Mouse (Mus musculus) ES-Bruce4 (cell line): ENCODE measurements around the gene Smu1.

Source experiments
- CTCF ChIP-seq: IDR thresholded peaks from one replicate; pipeline ENCODE4 v1.8.1; 2011; ENCODE audit warnings: low read depth, low read length
- POLR2A ChIP-seq: IDR thresholded peaks from one replicate; pipeline ENCODE4 v1.8.1; 2011; ENCODE audit warnings: low read length; ENCODE audit not compliant: insufficient read depth

DNA sequence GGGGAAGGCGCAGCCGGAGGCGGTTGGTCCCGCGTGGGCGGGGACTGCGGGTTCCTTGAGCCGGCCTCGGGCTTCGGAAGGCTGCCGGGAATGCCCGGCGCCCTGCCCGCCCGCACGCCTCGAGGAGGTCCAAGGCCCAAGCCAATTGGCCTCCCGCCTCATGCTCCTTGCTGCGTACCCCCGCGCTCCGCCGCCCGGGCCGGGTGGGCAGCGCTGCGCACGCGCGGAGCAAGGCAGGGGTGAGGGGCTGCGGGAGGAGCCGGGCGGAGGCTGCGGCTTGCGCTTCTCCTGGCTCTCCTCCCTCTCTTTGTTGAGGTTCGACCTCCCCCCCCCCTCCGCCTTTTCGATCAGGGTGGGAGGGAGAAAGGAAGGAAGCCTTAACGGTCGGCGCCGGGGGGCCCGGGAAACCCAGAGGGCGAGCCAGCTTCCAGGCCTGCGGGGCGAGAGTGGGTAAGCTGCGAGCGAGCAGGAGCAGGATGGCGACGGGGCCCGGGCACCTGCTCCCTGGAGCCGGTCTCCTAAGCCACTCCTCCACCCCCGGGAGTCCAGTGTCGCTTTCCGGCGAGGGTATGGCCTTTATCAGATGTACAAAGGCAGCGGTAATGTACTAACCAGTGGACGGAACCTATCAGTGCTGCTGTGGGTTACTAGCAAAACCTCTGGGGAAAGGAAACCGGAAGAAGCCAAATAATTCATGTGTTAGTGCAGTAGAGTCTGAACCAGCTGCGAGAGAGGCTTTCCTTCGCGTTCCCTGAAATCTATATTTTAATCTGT lies 34.8 kb downstream of the Smu1 start:
- TF ChIP-seq CTCF (no peak), POLR2A (no peak)
